Mouse (Mus musculus): Measurements from ENCODE around the gene Kiss1r.

Kiss1r gene

DNA sequence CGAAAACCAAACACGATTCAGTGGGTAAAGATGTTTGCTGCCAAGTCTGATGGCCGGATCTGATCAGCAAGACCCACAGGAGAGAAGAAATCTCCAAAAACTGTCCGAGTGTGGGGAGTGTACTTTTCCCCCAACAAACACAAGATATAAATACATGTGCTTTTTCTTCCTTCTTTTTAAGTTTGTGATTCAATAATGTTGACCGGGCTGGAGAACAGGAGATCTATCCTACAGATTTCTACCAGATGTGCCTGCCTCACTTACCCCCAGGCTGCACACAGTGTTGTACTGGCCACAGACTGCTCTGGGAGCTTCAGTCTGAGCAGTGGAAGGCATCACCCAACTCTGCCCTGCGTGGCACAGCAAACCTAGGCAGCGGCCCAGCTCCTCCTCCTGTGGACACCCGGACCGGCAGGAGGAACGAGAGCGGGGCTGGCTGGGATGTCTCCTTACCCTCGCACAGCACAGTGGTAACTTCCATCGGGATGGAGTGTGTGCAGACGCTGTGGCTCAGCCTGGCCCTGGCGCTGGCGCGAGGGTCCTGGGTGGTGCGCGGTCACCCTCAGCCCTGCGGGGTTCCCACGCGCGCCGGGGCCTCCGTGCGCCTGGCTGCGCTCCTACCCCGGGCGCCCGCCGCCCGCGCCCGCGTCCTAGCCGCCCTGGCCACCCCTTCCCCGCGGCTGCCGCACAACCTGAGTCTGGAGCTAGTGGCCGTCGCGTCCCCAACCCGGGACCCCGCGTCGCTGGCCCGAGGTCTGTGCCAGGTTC, 53.8 kb downstream of the Kiss1r start, which contains the start of gene Grin3b:
Grin3b (plus strand) TSS at position 301 of the 768 bp plus-strand sequence.
- DNase-seq (ENCODE audit: inconsistent ontology term): no peak

DNA sequence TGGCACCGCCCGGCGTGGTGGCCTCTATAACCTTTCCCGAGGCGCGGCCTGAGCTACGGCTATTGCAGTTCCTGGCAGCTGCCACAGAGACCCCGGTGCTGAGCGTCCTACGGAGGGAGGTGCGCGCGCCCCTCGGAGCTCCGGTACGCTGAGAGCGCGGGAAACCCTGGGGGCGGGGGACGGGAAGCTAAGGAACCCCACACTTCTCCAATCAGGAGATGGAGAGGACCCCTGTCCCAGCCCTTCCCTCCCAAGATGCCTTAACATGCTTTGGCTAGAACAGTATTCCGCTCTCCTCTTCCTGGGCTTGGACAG, 54.4 kb downstream of the Kiss1r start:
- DNase-seq (ENCODE audit: inconsistent ontology term): no peak

Measured in Muller cell, postnatal 12 days (primary cell).